Mouse (Mus musculus): ENCODE data around the gene Tbc1d10c. TPM values are rescaled to one million over a fixed set of nuclear protein-coding genes. Genes with fewer than 3 reads are reported as not detected.

The Tbc1d10c gene
- total and polyA plus RNA-seq, 3 experiments: 43.5 to 58.5 (median 46.3) TPM

GRCm38 (mm10) chr19:4219943-4220342 lies 28.9 kb upstream of the Tbc1d10c start:
- no peaks in the 10 kb centered on the region for H3K36me3 ChIP-seq (replicated peaks in 1 of 2; ENCODE audit: control insufficient read depth in 1 of 2, insufficient read depth in 1 of 2, low read length in 1 of 2)
- DNase-seq (ENCODE audit: extremely low read depth): no peak
- H3K4me3 ChIP-seq (replicated peaks in 1 of 3; ENCODE audit: low read depth in 2 of 3, low read length in 2 of 3, poor library complexity in 1 of 3): no peak overlapping the region
- no peak overlapping the region for H3K27ac ChIP-seq (ENCODE audit: insufficient read depth, low read depth)
- no peaks in the 10 kb centered on the region for H3K79me2 ChIP-seq (replicated peaks; ENCODE audit: control insufficient read depth, extremely low read depth, insufficient read depth, poor library complexity, severe bottlenecking)
- H3K27me3 ChIP-seq (replicated peaks): peaks cover 30% of the 10 kb centered on the region
- no peak overlapping the region for H3K9ac ChIP-seq (ENCODE audit: insufficient read depth, low read depth)
- no peak overlapping the region for H3K4me2 ChIP-seq (ENCODE audit: insufficient read depth, low read depth, poor library complexity, severe bottlenecking)
- dilution Hi-C loops (cut with MboI; ENCODE audit: extremely low pct_ligation_motif_present, extremely low pct_unique_long_range_greater_than_20kb, low sequenced_read_pairs): no loop called here
- no peaks in the 10 kb centered on the region for H3K9me3 ChIP-seq (replicated peaks; ENCODE audit: low read length)
- no peak for TF ChIP-seq IRF4 (IDR thresholded peaks at IDR 0.05; ENCODE audit: low read depth, low read length)
- TF ChIP-seq MAX (IDR thresholded peaks at IDR 0.05; ENCODE audit: low read length): no peak
- TF ChIP-seq ZMIZ1 (IDR thresholded peaks at IDR 0.05; ENCODE audit: low read depth, low read length): no peak
- no peak for TF ChIP-seq CHD2 (IDR thresholded peaks at IDR 0.05; ENCODE audit: low read length)
- TF ChIP-seq E2F4 (IDR thresholded peaks at IDR 0.05; ENCODE audit: insufficient replicate concordance, low read depth, low read length): no peak
- no peak for TF ChIP-seq GABPA (IDR thresholded peaks at IDR 0.05; ENCODE audit: insufficient replicate concordance, low read depth, low read length)
- no peak for TF ChIP-seq ZKSCAN1 (IDR thresholded peaks at IDR 0.05; ENCODE audit: borderline replicate concordance, low read depth, low read length)
- TF ChIP-seq MEF2A (IDR thresholded peaks at IDR 0.05; ENCODE audit: borderline replicate concordance, low read depth, low read length): no peak
- no peak for TF ChIP-seq HCFC1 (IDR thresholded peaks at IDR 0.05; ENCODE audit: low read depth, low read length)
- no peak for TF ChIP-seq USF1 (IDR thresholded peaks at IDR 0.05; ENCODE audit: low read depth, low read length)
- no peak for TF ChIP-seq RAD21 (IDR thresholded peaks at IDR 0.05; ENCODE audit: low read depth, low read length)
- no peak for TF ChIP-seq TBP (conservative IDR thresholded peaks at IDR 0.05; ENCODE audit: low read depth, low read length)
- no peak for TF ChIP-seq BHLHE40 (IDR thresholded peaks at IDR 0.05; ENCODE audit: low read depth, low read length)
- TF ChIP-seq JUND (conservative IDR thresholded peaks at IDR 0.05; ENCODE audit: low read depth, low read length): no peak
- no peak for TF ChIP-seq SIN3A (IDR thresholded peaks at IDR 0.05; ENCODE audit: low read length)
- H3K4me1 ChIP-seq (ENCODE audit: control insufficient read depth in 1 of 2, insufficient read depth in 2 of 2): peaks cover 6 to 52% of the 10 kb centered on the region in 2 experiments; a peak in 3 of 4 replicates
- in situ Hi-C loops (cut with MboI; ENCODE audit: low pct_ligation_motif_present, low pct_unique_long_range_greater_than_20kb, low sequenced_read_pairs): no loop called here

- peak; percentile 37 for DNase-seq (ENCODE audit: extremely low read depth)
- TF ChIP-seq IRF4 (IDR thresholded peaks at IDR 0.05; ENCODE audit: low read depth, low read length) (0 out of 2 replicates have a peak, but pooled peaks have one; percentile 12), E2F4 (IDR thresholded peaks at IDR 0.05; ENCODE audit: insufficient replicate concordance, low read depth, low read length) (no peak)
- Histone ChIP-seq H3K79me2 (replicated peaks; ENCODE audit: control insufficient read depth, extremely low read depth, insufficient read depth, poor library complexity, severe bottlenecking) (no peaks in the 10 kb centered on the region), H3K36me3 (replicated peaks in 1 of 2; ENCODE audit: control insufficient read depth in 1 of 2, insufficient read depth in 1 of 2, low read length in 1 of 2) (no peaks in the 10 kb centered on the region), H3K27me3 (replicated peaks) (peaks cover 41% of the 10 kb centered on the region), H3K4me1 (ENCODE audit: control insufficient read depth in 1 of 2, insufficient read depth in 2 of 2) (peaks cover 7 to 56% of the 10 kb centered on the region in 2 experiments; a peak in 3 of 4 replicates), H3K4me3 (replicated peaks in 1 of 3; ENCODE audit: low read depth in 2 of 3, low read length in 2 of 3, poor library complexity in 1 of 3) (no peak overlapping the region), H3K4me2 (ENCODE audit: insufficient read depth, low read depth, poor library complexity, severe bottlenecking) (no peak overlapping the region), H3K9ac (ENCODE audit: insufficient read depth, low read depth) (no peak overlapping the region), H3K27ac (ENCODE audit: insufficient read depth, low read depth) (no peak overlapping the region), H3K9me3 (replicated peaks; ENCODE audit: low read length) (no peaks in the 10 kb centered on the region)
- in situ Hi-C loops (cut with MboI; ENCODE audit: low pct_ligation_motif_present, low pct_unique_long_range_greater_than_20kb, low sequenced_read_pairs): no loop called here
- dilution Hi-C loops (cut with MboI; ENCODE audit: extremely low pct_ligation_motif_present, extremely low pct_unique_long_range_greater_than_20kb, low sequenced_read_pairs): no loop called here
These were observed 27.7 kb upstream of the Tbc1d10c start for GRCm38 (mm10) chr19:4218784-4219183.
